Mouse (Mus musculus) adrenal gland, adult (tissue): ENCODE data around the gene Nutm1.
"Not testable (repeated sequence)": the region's sequence is repeated elsewhere in the genome, so short reads cannot be mapped to it uniquely, and the experiment has no call there.

ENCODE experiments used
- DNase-seq, 2 experiments: peaks; one replicate each; pipeline ENCODE4 v3.0.0; 2022 to 2023; ENCODE audit warnings: low spot score in 1 of 2; ENCODE audit not compliant: inconsistent age in 2 of 2

The Nutm1 gene

DNA sequence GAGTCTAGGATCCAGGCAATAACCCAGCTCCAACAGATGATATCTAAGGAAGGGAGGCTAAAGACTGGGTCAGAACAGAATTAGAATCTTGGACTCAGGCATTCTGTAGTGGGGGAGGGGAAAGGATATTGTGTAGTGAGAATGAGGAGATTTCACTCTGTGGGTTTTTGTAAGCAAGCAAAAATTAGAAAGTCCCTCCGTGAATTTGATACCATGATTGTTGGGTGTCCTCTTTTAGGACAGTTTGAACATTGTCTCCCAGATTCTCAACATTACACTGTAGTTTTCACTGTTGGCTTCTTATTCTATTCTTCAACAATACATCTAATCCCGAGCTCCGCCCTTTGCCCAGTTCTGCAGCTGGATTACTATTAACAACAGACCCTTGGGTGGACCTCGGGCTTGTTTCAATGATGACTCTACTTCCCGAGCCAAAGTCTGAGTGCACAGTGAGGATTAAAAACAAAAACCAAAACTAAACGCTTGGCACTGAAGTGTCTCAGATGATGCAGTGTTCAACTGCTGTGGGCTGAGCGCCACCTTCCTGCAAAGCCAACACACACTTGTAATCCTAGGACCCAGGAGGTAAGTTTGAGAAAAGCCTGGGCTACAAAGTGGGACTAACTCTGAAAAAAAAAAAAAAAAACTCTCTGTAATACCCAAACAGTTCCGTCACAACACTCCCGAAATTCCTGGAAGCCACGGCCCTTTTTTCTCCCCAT lies at the start of gene Nutm1:
Gene Nutm1, minus strand, starts transcription at position 51 of the 722 bp plus-strand sequence.
- DNase-seq: no peak

GRCm38 (mm10) chr2:112308671-112309070 lies 49.6 kb upstream of the Nutm1 start:
- no peak for DNase-seq

DNA sequence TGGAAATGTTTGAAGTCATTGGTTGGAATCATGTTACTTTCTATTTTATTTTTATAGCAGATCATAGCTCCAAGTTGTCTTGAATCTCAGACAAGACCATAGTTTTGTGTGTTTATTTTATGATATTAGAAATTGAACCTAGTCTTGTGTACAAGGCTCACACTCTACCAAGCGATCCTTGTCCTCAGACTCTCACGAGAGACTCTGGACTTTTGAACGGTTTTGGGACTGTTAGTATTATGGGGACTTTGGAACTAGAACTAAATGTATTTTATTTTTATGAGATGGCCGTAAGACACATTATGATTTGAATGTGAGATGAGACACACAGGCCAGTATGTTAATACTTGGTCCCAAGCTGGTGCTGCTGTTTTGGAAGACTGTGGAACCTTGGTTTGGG lies 39.1 kb upstream of the Nutm1 start:
- DNase-seq: no peak

DNA sequence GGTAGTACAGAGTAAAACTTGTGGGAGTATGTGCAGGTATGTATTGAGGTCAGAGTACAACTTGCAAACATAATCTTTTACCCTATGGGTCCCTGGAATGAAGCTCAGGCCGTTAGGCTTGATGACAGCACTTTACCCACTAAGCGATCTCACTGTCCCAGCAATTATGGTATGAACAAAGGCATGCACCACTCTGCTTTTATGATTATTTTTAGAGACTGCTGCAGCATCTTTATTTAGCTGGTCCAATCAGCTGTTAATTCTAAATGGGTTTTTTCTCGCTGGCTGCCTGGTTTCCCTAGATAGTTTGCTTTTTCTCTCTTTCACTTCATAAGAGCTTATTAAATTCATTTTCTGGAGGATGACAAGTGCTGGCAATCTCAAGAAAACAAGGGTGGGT lies 37.1 kb upstream of the Nutm1 start:
- no peak for DNase-seq

GRCm38 (mm10) chr2:112292823-112293222 lies 33.7 kb upstream of the Nutm1 start:
- DNase-seq: no peak

DNA sequence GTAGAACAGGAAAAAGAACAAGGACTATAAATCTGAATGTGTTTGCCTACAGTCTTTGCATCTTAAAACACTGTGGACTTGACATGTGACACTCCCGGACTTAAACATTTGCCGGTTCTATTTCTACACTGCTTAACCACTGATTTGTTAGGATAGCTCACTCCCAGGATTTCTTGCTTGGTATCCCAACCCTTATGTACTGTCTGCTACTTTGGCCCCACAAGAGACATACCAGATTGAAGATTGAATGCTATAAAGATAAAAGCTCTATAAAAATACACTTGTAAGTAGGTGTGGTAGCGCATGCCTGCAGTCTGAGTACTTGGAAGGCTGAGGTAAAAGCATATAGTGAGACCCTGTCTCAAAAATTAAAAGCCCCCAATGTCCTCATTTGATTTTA lies 30.4 kb upstream of the Nutm1 start:
- no peak for DNase-seq

DNA sequence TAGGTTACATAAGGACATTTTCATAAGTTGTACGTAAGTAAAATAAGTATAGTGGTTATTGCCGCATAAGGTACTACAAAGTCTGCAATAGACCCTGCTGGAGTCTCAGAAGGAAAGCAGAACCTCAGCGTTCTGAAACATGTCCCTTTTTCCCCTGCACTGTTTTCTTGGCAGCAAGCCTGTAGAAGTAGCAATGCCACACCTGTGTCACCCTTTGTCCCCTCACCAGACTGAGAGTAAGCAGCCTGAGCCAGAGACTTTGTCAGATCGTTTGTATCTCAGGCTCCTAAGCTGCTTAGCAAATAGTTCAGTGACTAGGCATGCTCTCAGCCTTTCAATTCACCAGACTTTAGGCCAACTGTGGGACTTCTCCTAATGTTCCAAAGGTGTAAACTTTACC lies 28.0 kb upstream of the Nutm1 start:
- DNase-seq: no peak

GRCm38 (mm10) chr2:112286062-112286461 lies 27.0 kb upstream of the Nutm1 start:
- not testable (repeated sequence) for DNase-seq

DNA sequence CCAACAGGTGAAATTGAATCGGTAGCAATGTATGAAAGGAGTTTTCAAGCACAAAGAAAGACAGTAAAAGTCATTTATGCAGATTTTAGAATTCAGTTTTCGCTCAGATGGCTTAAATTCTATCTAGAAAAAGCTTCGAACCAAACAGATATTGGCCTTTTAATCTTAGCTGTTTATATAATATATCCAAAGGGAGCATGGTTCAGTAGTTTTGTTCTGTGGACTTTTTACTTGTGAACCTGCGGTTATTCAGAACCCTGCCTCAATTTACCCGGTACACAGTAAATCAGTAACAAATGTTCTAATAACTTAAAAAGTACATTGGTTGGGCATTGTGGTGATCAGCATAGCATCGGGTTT lies 25.9 kb upstream of the Nutm1 start:
- DNase-seq: no peak

DNA sequence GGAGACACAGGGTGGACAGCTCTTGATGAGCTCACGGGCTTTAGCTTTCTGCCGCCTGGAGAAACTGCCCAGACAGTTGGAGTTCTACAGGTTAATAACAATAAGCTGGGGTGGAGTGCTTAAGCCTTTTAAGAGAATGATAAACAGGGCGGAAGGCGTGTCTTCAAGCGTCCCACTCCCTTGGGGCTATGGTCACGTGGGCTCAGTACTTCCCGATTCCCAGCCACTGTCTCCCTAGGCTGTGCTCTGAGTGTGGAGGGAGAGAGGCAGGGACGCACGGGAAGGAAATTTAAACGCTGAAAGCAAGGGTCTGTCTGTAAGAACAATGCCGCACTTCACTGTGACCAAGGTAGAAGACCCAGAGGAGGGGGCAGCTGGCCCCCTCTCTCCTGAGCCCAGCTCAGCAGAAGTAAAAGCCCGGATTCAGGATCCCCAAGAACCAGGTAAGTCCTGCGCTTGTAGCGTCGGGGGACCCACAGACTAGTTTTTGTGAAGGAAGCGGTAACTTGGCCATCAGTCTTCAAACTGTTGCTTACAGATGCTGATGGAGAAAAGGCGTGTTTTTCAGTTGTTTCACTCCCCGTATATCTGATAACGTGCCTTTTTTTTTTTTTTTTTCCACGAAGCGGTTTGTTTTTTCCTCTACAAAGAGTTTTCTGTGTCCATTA lies 25.4 kb upstream of the Nutm1 start:
- peak; percentile 68 to 88 for DNase-seq

- no peak for DNase-seq
These were observed 23.8 kb upstream of the Nutm1 start for GRCm38 (mm10) chr2:112282846-112283245.

DNA sequence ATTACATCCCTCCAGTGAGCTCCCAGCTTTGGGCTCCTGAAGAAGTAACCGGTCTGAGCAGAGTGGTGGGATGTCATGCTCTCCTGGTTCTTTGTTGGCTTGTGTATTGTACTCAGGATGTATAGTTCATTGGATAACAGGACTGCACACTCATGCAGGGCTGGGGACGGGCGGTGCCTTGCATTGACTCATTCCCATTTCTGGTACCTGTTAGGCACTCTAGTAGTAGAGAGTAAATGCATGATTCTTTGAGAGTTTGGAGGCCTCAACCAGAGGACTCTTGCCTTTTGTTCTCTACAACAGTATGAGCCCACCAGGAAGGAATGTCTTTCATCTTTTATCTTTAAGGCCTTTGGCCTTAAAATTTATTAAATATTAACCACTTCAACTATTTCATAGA lies 17.8 kb upstream of the Nutm1 start:
- no peak for DNase-seq

GRCm38 (mm10) chr2:112273474-112273873 lies 14.4 kb upstream of the Nutm1 start:
- no peak for DNase-seq

GRCm38 (mm10) chr2:112272909-112273308 lies 13.8 kb upstream of the Nutm1 start:
- no peak for DNase-seq

DNA sequence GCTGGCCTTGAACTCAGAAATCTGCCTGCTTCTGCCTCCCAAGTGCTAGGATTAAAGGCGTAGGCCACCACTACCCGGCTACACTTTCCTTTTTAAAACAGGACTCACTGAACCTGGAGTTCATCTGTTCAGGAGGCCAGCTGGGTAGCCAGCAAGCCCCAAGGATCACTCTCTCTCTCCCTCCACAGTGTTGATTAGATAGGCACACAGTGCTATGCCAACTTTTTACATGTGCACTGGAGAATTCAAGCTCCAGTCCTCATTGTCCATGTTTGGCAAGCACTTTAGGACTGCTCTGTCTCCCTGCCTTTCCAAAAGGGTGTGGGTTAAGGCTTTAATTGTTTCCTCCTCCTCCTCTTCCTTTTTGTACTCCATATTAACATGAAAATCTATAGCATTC lies 10.9 kb upstream of the Nutm1 start:
- no peak for DNase-seq

DNA sequence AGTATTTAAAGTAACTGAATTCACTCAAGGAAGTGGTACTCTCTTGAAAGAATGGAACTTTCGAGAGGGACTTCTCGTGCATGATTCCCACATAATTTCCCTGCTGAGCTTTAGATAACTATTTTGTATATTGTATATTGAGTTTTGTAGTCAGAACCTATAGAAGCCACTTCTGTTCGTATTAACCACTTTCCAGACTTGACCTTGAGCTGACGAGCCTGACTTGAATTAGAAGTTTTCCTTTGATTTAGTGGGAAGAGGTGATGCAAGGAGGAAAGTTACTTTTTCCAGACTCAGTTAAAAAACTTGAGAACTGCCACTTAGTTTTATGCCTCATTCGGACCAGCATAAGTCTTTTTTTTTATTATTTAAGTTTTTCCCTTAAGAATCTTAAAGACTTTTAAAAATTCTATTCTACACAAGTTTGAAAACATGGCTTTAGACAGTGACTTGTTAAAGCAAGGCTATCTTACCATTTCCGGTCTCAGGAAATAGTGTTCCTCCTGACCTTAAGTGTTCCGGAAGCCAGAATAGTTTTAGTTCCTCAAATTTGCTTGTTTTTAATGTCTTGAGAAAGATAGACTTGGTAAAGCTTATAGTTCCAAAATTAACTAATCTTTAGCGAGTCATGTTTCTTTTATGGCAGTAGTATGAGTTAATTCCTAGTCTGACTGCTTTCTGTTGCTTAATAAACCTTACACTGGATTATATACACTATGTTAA lies 8.6 kb upstream of the Nutm1 start:
- peak in 1 of 2 experiments; percentile 45 for DNase-seq

DNA sequence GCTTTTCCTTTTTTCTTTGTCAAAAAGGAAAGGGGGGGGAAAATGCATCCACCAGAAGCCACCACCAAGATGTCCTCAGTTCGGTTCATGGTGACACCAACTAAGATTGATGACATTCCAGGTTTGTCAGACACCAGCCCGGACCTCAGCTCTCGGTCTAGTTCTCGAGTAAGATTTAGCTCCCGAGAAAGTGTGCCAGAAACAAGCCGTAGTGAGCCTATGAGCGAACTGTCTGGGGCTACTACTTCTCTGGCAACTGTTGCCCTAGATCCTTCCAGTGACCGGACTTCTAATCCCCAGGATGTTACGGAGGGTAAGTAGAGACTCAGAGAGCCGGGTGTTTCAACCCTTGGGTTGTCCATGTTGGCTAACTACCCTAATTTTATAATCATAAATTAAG lies 7.7 kb upstream of the Nutm1 start:
- peak; percentile 38 to 80 for DNase-seq

- DNase-seq: peak; percentile 62 to 85
These were observed 7.1 kb upstream of the Nutm1 start, which contains the start of gene Gm21985 for GRCm38 (mm10) chr2:112266242-112266592. TSS of gene Gm21985 (plus strand) at chr2:112266314.

DNA sequence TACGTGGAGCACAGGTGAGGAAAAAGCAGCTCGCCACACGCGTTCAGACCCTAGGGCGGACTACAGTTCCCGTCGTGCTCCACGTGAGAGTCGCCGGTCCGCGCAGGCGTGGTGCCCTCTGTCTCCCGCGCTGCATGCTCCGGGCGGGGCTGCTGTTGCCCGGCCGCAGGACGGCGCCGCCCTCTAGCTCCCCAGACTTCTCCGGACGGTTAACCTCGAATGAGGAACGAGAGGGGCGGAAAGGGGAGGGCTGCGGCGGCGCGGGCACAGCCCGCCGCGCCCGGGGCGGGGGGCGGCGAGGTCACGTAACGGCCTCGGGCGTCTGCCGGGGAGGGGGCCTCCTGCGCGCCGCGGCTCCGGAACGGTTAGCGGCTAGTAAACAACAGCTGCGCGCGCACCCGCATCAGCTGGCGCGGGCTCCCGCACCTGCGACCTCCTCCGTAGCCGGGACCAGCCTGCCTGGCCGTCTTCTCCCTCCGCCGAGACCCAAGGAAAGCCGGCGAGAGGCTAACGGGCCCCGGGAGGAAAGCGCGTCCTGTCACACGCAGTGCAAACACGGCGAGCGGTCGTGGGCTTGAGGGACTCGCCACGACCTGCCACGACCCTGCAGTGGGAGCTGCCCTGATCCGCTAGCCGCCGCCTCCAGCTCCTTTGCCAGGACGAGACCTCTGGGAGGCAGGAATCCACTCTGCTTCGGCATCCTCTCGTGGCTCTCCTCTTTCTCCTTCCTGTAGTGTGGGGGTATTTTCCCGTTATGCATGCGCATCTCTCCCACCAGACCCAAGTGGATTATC lies 6.6 kb upstream of the Nutm1 start, which contains the start of gene Slc12a6:
Gene Slc12a6, plus strand, starts transcription at position 378 of the 794 bp plus-strand sequence.
- DNase-seq: peak; percentile 95 to 97

DNA sequence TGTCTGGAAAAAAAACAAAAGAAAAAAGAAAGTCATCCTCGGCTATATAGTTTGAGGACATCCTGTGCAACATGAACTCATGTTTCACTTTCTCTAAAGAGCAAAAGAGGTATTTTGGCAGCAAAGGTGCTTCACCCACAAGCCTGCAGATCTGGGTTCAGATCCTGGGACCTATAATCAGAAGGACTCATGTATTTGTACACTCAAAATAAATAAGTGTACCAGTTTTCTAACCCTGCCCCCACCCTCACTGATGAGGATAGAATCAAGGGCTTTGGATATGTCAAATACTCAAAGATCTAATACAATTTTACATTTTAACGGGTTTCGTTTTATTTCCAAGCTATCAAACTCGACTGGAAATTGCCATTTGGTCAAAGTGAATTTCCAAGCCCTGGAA lies 5.3 kb upstream of the Nutm1 start:
- DNase-seq: no peak

GRCm38 (mm10) chr2:112262779-112263295 lies 3.7 kb upstream of the Nutm1 start:
- no peak for DNase-seq
